In the genomic region with DNA sequence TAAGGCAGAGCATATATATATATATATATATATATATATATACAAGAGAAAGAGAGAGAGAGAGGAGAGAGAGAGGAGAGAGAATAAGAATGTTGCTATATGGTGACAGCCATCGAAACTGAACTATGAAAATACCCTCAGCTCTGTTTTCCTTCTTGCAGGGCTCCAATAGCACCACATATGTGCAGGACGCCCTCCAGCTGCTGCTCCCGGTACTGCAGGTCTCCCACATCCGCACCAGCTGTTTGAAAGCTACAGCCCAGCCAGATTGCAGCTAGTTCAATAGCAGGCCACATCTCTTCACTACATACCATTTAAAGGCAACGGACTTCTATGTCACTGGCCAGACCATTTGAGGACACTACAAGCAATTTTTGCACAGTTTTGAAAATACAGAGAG, we compare ENCODE assay signal across 9 mouse cellular contexts. TPM values are rescaled to one million over a fixed set of nuclear protein-coding genes. Genes with fewer than 3 reads are reported as not detected.
A peak's percentile ranks its signal among the peaks of the same experiment; 100 is the strongest.
DNase-seq lines count a peak whose midpoint lies in the region; ATAC-seq and TF ChIP-seq lines count a peak whose summit lies in the region.
"Had no signal": no experiment of that assay in that cellular context is flagged by ENCODE, and none has a peak within 500 bp of the region (broad histone marks: within the 10 kb centered on the region; RNA-seq: fewer than 3 reads in every experiment).

No protein-coding gene starts in this region.

- H3K9me3 ChIP-seq in liver, postnatal 0 days (ENCODE audit: low read length), result no peaks in the 10 kb centered on the region
- no peaks in the 10 kb centered on the region for H3K9me3 ChIP-seq in liver, embryonic 12.5 days (replicated peaks)
- no peaks in the 10 kb centered on the region for H3K9me3 ChIP-seq in stomach, postnatal 0 days (ENCODE audit: control insufficient read depth, low read length)
- no peaks in the 10 kb centered on the region for H3K9me3 ChIP-seq in limb, embryonic 10.5 days (replicated peaks)
- H3K9me3 ChIP-seq: midbrain, embryonic 12.5 days had no signal

- H3K4me1 ChIP-seq in liver, postnatal 0 days (ENCODE audit: insufficient read depth), result 0 out of 2 replicates have a peak, but pooled peaks cover 5% of the 10 kb centered on the region
- no peaks in the 10 kb centered on the region for H3K4me1 ChIP-seq in liver, embryonic 12.5 days
- H3K4me1 ChIP-seq in stomach, postnatal 0 days (replicated peaks; ENCODE audit: control insufficient read depth, insufficient read depth), result no peaks in the 10 kb centered on the region
- peaks cover 14% of the 10 kb centered on the region for H3K4me1 ChIP-seq in limb, embryonic 10.5 days

- H3K27ac ChIP-seq in liver, postnatal 0 days (ENCODE audit: low read depth), result no peak overlapping the region
- H3K27ac ChIP-seq in liver, embryonic 12.5 days, result no peak overlapping the region
- no peak overlapping the region for H3K27ac ChIP-seq in stomach, postnatal 0 days (replicated peaks)
- H3K27ac ChIP-seq in limb, embryonic 10.5 days, result no peak overlapping the region
- H3K27ac ChIP-seq: midbrain, embryonic 12.5 days had no signal

- no peak overlapping the region for H3K4me3 ChIP-seq in liver, postnatal 0 days (ENCODE audit: low read depth, low read length)
- H3K4me3 ChIP-seq in liver, embryonic 12.5 days, result no peak overlapping the region
- no peak overlapping the region for H3K4me3 ChIP-seq in stomach, postnatal 0 days (ENCODE audit: low read depth, low read length)
- no peak overlapping the region for H3K4me3 ChIP-seq in limb, embryonic 10.5 days
- H3K4me3 ChIP-seq: midbrain, embryonic 12.5 days had no signal

- no peaks in the 10 kb centered on the region for H3K27me3 ChIP-seq in liver, postnatal 0 days (ENCODE audit: insufficient read depth, low read length)
- H3K27me3 ChIP-seq in liver, embryonic 12.5 days (replicated peaks), result no peaks in the 10 kb centered on the region
- no peaks in the 10 kb centered on the region for H3K27me3 ChIP-seq in stomach, postnatal 0 days (ENCODE audit: control insufficient read depth, insufficient read depth, low read length)
- H3K27me3 ChIP-seq in limb, embryonic 10.5 days (ENCODE audit: low read depth, poor library complexity, severe bottlenecking), result no peaks in the 10 kb centered on the region
- H3K27me3 ChIP-seq: midbrain, embryonic 12.5 days had no signal

- TF ChIP-seq CTCF in liver, postnatal 0 days (IDR thresholded peaks at IDR 0.05; ENCODE audit: low read depth), result peak; percentile 57
- TF ChIP-seq CTCF in stomach, postnatal 0 days (IDR thresholded peaks at IDR 0.05; ENCODE audit: low read depth), result peak; percentile 54

- 68% methylated on average over 5 of the region's 5 CpGs for WGBS in liver, postnatal 0 days (ENCODE audit: insufficient replicate concordance)
- WGBS in liver, embryonic 12.5 days (ENCODE audit: insufficient replicate concordance), result 56% methylated on average over 5 of the region's 5 CpGs
- 72% methylated on average over 5 of the region's 5 CpGs for WGBS in stomach, postnatal 0 days
- WGBS in limb, embryonic 10.5 days, result 68% methylated on average over 5 of the region's 5 CpGs

- peaks cover 7% of the 10 kb centered on the region for H3K36me3 ChIP-seq in liver, postnatal 0 days (replicated peaks; ENCODE audit: insufficient read depth, low read length)
- H3K36me3 ChIP-seq in liver, embryonic 12.5 days, result peaks cover 3% of the 10 kb centered on the region; the same call in 1 of the 2 replicates
- peaks cover 8% of the 10 kb centered on the region for H3K36me3 ChIP-seq in stomach, postnatal 0 days (ENCODE audit: control insufficient read depth, insufficient read depth, low read length)
- H3K36me3 ChIP-seq in limb, embryonic 10.5 days, result no peaks in the 10 kb centered on the region; the same call in 1 of the 2 replicates
- H3K36me3 ChIP-seq: midbrain, embryonic 12.5 days had no signal

- TF ChIP-seq EP300 in liver, postnatal 0 days (IDR thresholded peaks at IDR 0.05; ENCODE audit: low read depth), result no peak
- no peak for TF ChIP-seq EP300 in stomach, postnatal 0 days (optimal IDR thresholded peaks at IDR 0.05)

- H3K9ac ChIP-seq in liver, postnatal 0 days (replicated peaks), result no peak overlapping the region
- no peak overlapping the region for H3K9ac ChIP-seq in liver, embryonic 12.5 days
- H3K9ac ChIP-seq in stomach, postnatal 0 days (ENCODE audit: low read length), result no peak overlapping the region
- H3K9ac ChIP-seq: midbrain, embryonic 12.5 days had no signal

- no peak overlapping the region for H3K4me2 ChIP-seq in liver, postnatal 0 days (ENCODE audit: low read depth, low read length)
- no peak overlapping the region for H3K4me2 ChIP-seq in liver, embryonic 12.5 days
- no peak overlapping the region for H3K4me2 ChIP-seq in stomach, postnatal 0 days (replicated peaks; ENCODE audit: low read depth)
- H3K4me2 ChIP-seq: midbrain, embryonic 12.5 days had no signal

- no peak for ATAC-seq in liver, postnatal 0 days
- no peak for ATAC-seq in liver, embryonic 12.5 days
- ATAC-seq in stomach, postnatal 0 days (ENCODE audit: low FRiP score, low TSS enrichment), result no peak

- DNase-seq in cerebellum, postnatal 10 days, result peak; percentile 45 to 49
- DNase-seq in cerebellum, postnatal 4 days (ENCODE audit: low spot score in 2 of 2), result no peak
- DNase-seq in liver, postnatal 0 days, result peak; percentile 43
- peak; percentile 49 for DNase-seq in T-cell, adult 2 months (ENCODE audit: low spot score)
- DNase-seq in stomach, postnatal 0 days (ENCODE audit: low spot score), result no peak
- DNase-seq in retina, postnatal 1 day, result no peak
- DNase-seq in limb, embryonic 10.5 days (ENCODE audit: low spot score), result no peak

RNA-seq across cellular contexts. Expression of gene Tmem156, which starts 51.5 kb away (rescaled TPM):
- 0.67 and 1.2 TPM in 2 replicates for polyA plus RNA-seq in liver, postnatal 0 days (2015; fragmentation: Nextera tagmentation; extraction: Ambion mirVana)
- polyA plus RNA-seq in liver, embryonic 12.5 days (2016; fragmentation: Nextera tagmentation; extraction: Ambion mirVana), result 0.39 and 0.41 TPM in 2 replicates
- 1.1 and 1.6 TPM in 2 replicates for polyA plus RNA-seq in stomach, postnatal 0 days (2015; fragmentation: Nextera tagmentation; extraction: Ambion mirVana)
- 0.23 TPM in 1 of 2 replicates, not detected in the other for polyA plus RNA-seq in limb, embryonic 10.5 days (2016; fragmentation: Nextera tagmentation; extraction: Ambion mirVana)

Comparison
In these comparisons a context has a peak if more than half of its experiments do, and no peak if none do; other contexts are left out.
1. DNase-seq: peak in cerebellum, postnatal 10 days (2 of 2), liver, postnatal 0 days (single experiment) and T-cell, adult 2 months (single experiment); none in cerebellum, postnatal 4 days (0 of 2), stomach, postnatal 0 days (single experiment), retina, postnatal 1 day (single experiment) and limb, embryonic 10.5 days (single experiment).